Mouse (Mus musculus): ENCODE results near the gene Ctnnbip1. TPM values are rescaled to one million over a fixed set of nuclear protein-coding genes. Genes with fewer than 3 reads are reported as not detected.

Ctnnbip1 gene
- 10 to 100 TPM; 29.0 to 40.0 (median 33.0) TPM for total RNA-seq (2022)

- peak; percentile 81 to 97 for DNase-seq (ENCODE audit: low spot score in 2 of 2)
Measured at GRCm38 (mm10) chr4:149517868-149518340, at the start of gene Ctnnbip1. Ctnnbip1 (plus strand) TSS chr4:149518236.

DNA sequence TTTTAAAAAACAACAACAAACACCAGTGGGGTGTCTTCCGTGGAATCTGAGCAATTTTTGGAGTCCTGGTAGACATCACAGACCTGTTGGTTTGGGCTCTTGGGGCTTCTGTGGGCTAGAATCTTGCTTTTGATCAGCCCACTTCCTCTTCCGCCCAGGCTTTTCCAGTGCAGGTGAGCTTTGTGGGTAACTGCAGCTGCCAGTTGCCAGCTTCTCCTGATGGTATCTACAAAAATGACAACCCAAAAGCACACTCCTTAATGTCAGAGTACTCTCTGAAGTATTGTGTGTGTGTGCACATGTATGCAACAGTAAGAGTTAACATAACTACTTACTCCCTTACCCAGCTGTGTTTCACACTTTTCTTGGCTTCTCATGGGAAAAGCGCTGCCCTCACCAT is 48.5 kb upstream of the Ctnnbip1 start:
- DNase-seq (ENCODE audit: low spot score in 2 of 2) = no peak

DNA sequence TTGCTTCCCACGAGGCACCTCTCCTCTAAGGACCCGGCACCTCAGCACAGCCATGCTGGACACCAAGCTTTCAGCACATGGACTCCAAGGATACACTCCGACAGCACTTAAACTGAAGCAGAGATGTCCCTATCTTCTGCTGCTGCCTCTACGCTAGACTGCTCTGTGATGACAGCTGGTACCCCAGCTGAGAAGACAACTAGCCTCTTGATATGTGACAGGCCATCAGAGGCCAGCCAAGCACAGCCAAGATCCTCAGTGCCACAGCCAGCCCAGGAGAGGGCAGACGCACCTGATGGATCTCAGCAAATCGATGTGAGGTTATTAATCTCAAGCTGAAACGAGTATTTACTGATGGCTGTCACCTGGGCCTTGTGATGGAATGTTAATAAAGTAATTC is 42.9 kb upstream of the Ctnnbip1 start:
- DNase-seq (ENCODE audit: low spot score in 2 of 2) = no peak

GRCm38 (mm10) chr4:149477078-149477477 is 41.0 kb upstream of the Ctnnbip1 start, which contains the start of gene Tmem274:
Tmem274 (plus strand) TSS chr4:149477378.
- DNase-seq (ENCODE audit: low spot score in 2 of 2) = no peak

GRCm38 (mm10) chr4:149484566-149484965 is 33.5 kb upstream of the Ctnnbip1 start:
- DNase-seq (ENCODE audit: low spot score in 2 of 2) = no peak

- peak; percentile 83 to 85 for DNase-seq (ENCODE audit: low spot score in 2 of 2)
Measured at GRCm38 (mm10) chr4:149485053-149485824, 32.8 kb upstream of the Ctnnbip1 start, which contains the start of the genes Nmnat1 and Lzic. Nmnat1 (minus strand) TSS chr4:149485202. Lzic (plus strand) TSS chr4:149485229.

DNA sequence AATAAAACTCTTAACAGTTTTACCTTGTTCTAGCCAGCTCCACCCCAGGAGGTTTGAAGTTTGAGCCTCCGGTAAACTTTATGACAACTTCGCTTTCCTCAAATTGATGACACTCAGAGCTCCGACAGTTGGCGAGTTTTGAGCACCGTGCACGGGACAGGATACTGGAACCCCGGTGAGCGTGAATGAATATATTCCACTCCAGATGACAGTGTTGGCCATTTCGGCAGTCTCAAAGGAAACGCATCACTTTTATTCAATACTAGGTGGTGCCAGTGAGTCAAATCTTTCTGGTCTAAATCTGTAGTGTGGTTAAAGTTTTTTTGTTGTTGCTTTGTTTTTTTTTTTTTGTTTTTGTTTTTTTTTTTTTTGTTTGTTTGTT is 32.2 kb upstream of the Ctnnbip1 start:
- no peak for DNase-seq (ENCODE audit: low spot score in 2 of 2)

- DNase-seq (ENCODE audit: low spot score in 2 of 2) = no peak
Measured at GRCm38 (mm10) chr4:149487729-149488128, 30.3 kb upstream of the Ctnnbip1 start.

- DNase-seq (ENCODE audit: low spot score in 2 of 2) = no peak
Measured at GRCm38 (mm10) chr4:149489415-149490240, 28.4 kb upstream of the Ctnnbip1 start.

DNA sequence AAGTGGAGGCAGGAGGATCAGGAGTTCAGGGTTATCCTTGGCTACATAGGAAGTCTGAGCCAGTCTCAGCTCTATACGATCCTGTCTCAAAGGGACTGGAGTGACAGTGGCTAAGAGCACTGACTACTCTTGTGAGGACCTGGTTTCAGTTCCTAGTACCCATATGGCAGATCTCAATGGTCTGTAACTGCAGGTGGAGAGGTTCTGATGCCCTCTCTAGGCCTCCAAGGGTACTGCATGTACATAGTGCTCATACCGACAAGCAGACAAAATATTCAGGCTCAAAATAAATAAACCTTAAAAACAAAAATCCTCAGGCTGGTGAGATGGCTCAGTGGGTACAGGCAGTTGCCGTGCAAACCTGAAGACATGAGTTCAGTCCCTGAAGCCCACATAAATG is 26.9 kb upstream of the Ctnnbip1 start:
- DNase-seq (ENCODE audit: low spot score in 2 of 2) = no peak

DNA sequence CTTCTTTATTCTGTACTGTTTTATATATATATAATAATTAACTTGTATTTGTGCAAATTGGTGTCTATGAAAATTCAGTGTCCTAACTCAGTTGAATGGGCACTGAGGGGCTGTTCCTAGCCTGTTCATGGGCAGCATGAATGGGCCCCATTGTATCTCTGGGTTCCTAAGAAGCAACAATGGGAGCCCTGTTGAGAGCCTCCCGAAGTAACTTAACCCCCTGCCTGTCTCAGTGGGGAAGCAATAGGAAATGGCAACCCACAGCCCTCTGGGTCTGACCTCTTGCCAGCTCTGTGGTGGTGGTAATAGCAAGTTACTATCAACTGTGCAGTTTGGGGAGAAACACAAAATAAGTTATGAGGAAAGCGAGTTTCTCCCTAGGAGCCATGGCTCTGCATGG is 21.4 kb upstream of the Ctnnbip1 start:
- no peak for DNase-seq (ENCODE audit: low spot score in 2 of 2)

- no peak for DNase-seq (ENCODE audit: low spot score in 2 of 2)
Measured at GRCm38 (mm10) chr4:149498901-149499300, 19.1 kb upstream of the Ctnnbip1 start.

- DNase-seq (ENCODE audit: low spot score in 2 of 2) = no peak
Measured at GRCm38 (mm10) chr4:149499790-149500189, 18.2 kb upstream of the Ctnnbip1 start.

GRCm38 (mm10) chr4:149504363-149504762 is 13.7 kb upstream of the Ctnnbip1 start:
- no peak for DNase-seq (ENCODE audit: low spot score in 2 of 2)

DNA sequence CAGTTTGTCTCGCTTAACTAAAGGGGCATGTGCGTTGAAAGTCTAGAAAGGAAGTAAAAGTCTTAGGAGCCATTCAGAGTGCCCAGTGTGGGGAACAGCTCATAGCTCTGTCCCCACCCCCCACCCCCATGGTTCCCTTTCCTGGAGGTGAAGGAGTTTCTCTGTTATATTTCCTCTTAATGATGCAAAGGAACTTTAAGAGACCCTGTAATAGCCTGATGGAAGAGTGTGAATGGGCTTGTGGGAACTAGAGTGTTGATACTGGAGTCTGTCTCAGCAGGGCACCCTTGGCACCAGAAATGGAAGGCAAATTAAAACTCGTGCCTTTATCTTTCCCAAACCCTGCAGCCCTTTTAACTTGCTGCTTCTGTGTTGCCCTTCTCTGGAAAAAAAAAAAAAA is 13.2 kb upstream of the Ctnnbip1 start:
- DNase-seq (ENCODE audit: low spot score in 2 of 2) = no peak

GRCm38 (mm10) chr4:149505261-149505967 is 12.6 kb upstream of the Ctnnbip1 start:
- DNase-seq (ENCODE audit: low spot score in 2 of 2) = no peak

- DNase-seq (ENCODE audit: low spot score in 2 of 2) = no peak
Measured at GRCm38 (mm10) chr4:149506904-149507303, 11.1 kb upstream of the Ctnnbip1 start.

- no peak for DNase-seq (ENCODE audit: low spot score in 2 of 2)
Measured at GRCm38 (mm10) chr4:149511221-149511646, 6.8 kb upstream of the Ctnnbip1 start.

GRCm38 (mm10) chr4:149512072-149512471 is 6.0 kb upstream of the Ctnnbip1 start:
- DNase-seq (ENCODE audit: low spot score in 2 of 2) = no peak

- no peak for DNase-seq (ENCODE audit: low spot score in 2 of 2)
Measured at GRCm38 (mm10) chr4:149515706-149516105, 2.3 kb upstream of the Ctnnbip1 start.
